Mouse (Mus musculus) erythroblast, embryonic 14.5 days (primary cell): ENCODE data around the gene Acaa1a. TPM values are rescaled to one million over a fixed set of nuclear protein-coding genes. Genes with fewer than 3 reads are reported as not detected.

Source experiments
- H3K27me3 ChIP-seq: 2 replicates; pipeline ENCODE4 v1.6.1; 2012; ENCODE audit warnings: inconsistent platforms; ENCODE audit not compliant: control insufficient read depth
- H3K36me3 ChIP-seq: 2 replicates; pipeline ENCODE4 v1.6.1; 2012; ENCODE audit warnings: mild to moderate bottlenecking, inconsistent platforms; ENCODE audit not compliant: control insufficient read depth
- H3K4me1 ChIP-seq: 2 replicates; pipeline ENCODE4 v1.6.1; 2012; ENCODE audit warnings: inconsistent platforms; ENCODE audit not compliant: control insufficient read depth
- H3K4me3 ChIP-seq: replicated peaks from 2 replicates; pipeline ENCODE3; 2012; ENCODE audit warnings: moderate library complexity, mild to moderate bottlenecking, inconsistent platforms
- H3K9me3 ChIP-seq: 2 replicates; pipeline ENCODE4 v1.6.1; 2012; ENCODE audit warnings: low read length, inconsistent platforms, mixed read lengths; ENCODE audit not compliant: control insufficient read depth
- GATA1 ChIP-seq: IDR thresholded peaks from 2 replicates; pipeline ENCODE4 v1.6.1; 2012; ENCODE audit warnings: low read length, inconsistent platforms, mixed read lengths
- TAL1 ChIP-seq: IDR thresholded peaks from 3 replicates; pipeline ENCODE4 v1.6.1; 2012; ENCODE audit warnings: low read length, inconsistent platforms, mixed read lengths
- polyA plus RNA-seq: library from polyadenylated mRNA; stranded (reverse); fragments of >175 nt; gene quantifications from 2 replicates; pipeline ENCODE4 v1.2.3, GENCODE M21; 2012

The Acaa1a gene
- polyA plus RNA-seq, result 0.79 and 1.7 TPM in 2 replicates

- Histone ChIP-seq H3K36me3 (peaks cover 37% of the 10 kb centered on the region), H3K27me3 (no peaks in the 10 kb centered on the region), H3K4me1 (peaks cover 37% of the 10 kb centered on the region), H3K9me3 (no peaks in the 10 kb centered on the region), H3K4me3 (peak within 1 kb of the TSS; percentile 77)
- TF ChIP-seq TAL1, result no peak
- no peak for TF ChIP-seq GATA1
Observed at GRCm38 (mm10) chr9:119339558-119340211, at the start of gene Acaa1a. Gene Acaa1a, plus strand, starts transcription at chr9:119339676.

GRCm38 (mm10) chr9:119290791-119291190 is 48.7 kb upstream of the Acaa1a start:
- no peak for TF ChIP-seq TAL1
- TF ChIP-seq GATA1, result no peak
- no peak overlapping the region for H3K4me3 ChIP-seq
- H3K36me3 ChIP-seq, result peaks cover 41% of the 10 kb centered on the region
- no peaks in the 10 kb centered on the region for H3K27me3 ChIP-seq
- H3K4me1 ChIP-seq, result peaks cover 6% of the 10 kb centered on the region
- H3K9me3 ChIP-seq, result no peaks in the 10 kb centered on the region

- no peaks in the 10 kb centered on the region for H3K9me3 ChIP-seq
- peaks cover 48% of the 10 kb centered on the region for H3K36me3 ChIP-seq
- no peaks in the 10 kb centered on the region for H3K27me3 ChIP-seq
- no peak overlapping the region for H3K4me3 ChIP-seq
- TF ChIP-seq TAL1 (no peak), GATA1 (no peak)
- H3K4me1 ChIP-seq, result peaks cover 2% of the 10 kb centered on the region
Observed at GRCm38 (mm10) chr9:119297696-119298095, 41.8 kb upstream of the Acaa1a start.

- Histone ChIP-seq H3K9me3 (no peaks in the 10 kb centered on the region), H3K36me3 (peaks cover 48% of the 10 kb centered on the region), H3K4me1 (peaks cover 2% of the 10 kb centered on the region), H3K4me3 (no peak overlapping the region), H3K27me3 (no peaks in the 10 kb centered on the region)
- TF ChIP-seq TAL1 (no peak), GATA1 (no peak)
Observed at GRCm38 (mm10) chr9:119298563-119298962, 40.9 kb upstream of the Acaa1a start.

- Histone ChIP-seq H3K4me3 (no peak overlapping the region), H3K4me1 (peaks cover 4% of the 10 kb centered on the region), H3K9me3 (no peaks in the 10 kb centered on the region), H3K27me3 (no peaks in the 10 kb centered on the region), H3K36me3 (peaks cover 28% of the 10 kb centered on the region)
- TF ChIP-seq TAL1 (no peak), GATA1 (no peak)
Observed at GRCm38 (mm10) chr9:119305863-119306262, 33.6 kb upstream of the Acaa1a start.

- Histone ChIP-seq H3K4me3 (no peak overlapping the region), H3K27me3 (no peaks in the 10 kb centered on the region), H3K36me3 (peaks cover 11% of the 10 kb centered on the region), H3K4me1 (peaks cover 4% of the 10 kb centered on the region), H3K9me3 (no peaks in the 10 kb centered on the region)
- no peak for TF ChIP-seq TAL1
- TF ChIP-seq GATA1, result no peak
Observed at GRCm38 (mm10) chr9:119309067-119309466, 30.4 kb upstream of the Acaa1a start.

GRCm38 (mm10) chr9:119313096-119313495 is 26.4 kb upstream of the Acaa1a start:
- no peaks in the 10 kb centered on the region for H3K27me3 ChIP-seq
- peaks cover 5% of the 10 kb centered on the region for H3K4me1 ChIP-seq
- TF ChIP-seq GATA1 (no peak), TAL1 (no peak)
- H3K9me3 ChIP-seq, result no peaks in the 10 kb centered on the region
- H3K4me3 ChIP-seq, result no peak overlapping the region
- peaks cover 4% of the 10 kb centered on the region for H3K36me3 ChIP-seq

GRCm38 (mm10) chr9:119318891-119319290 is 20.6 kb upstream of the Acaa1a start:
- Histone ChIP-seq H3K9me3 (no peaks in the 10 kb centered on the region), H3K27me3 (no peaks in the 10 kb centered on the region), H3K36me3 (peaks cover 8% of the 10 kb centered on the region), H3K4me3 (no peak overlapping the region), H3K4me1 (peaks cover 39% of the 10 kb centered on the region)
- TF ChIP-seq GATA1 (no peak), TAL1 (no peak)

- Histone ChIP-seq H3K4me1 (peaks cover 44% of the 10 kb centered on the region), H3K4me3 (peak overlapping the region; percentile 70), H3K9me3 (no peaks in the 10 kb centered on the region), H3K36me3 (peaks cover 8% of the 10 kb centered on the region), H3K27me3 (no peaks in the 10 kb centered on the region)
- TF ChIP-seq GATA1, result no peak
- TF ChIP-seq TAL1, result no peak
Observed at GRCm38 (mm10) chr9:119320446-119320845, 19.0 kb upstream of the Acaa1a start.

GRCm38 (mm10) chr9:119320946-119321345 is 18.5 kb upstream of the Acaa1a start:
- H3K4me3 ChIP-seq, result peak overlapping the region; percentile 70
- no peaks in the 10 kb centered on the region for H3K27me3 ChIP-seq
- peaks cover 8% of the 10 kb centered on the region for H3K36me3 ChIP-seq
- H3K4me1 ChIP-seq, result peaks cover 44% of the 10 kb centered on the region
- TF ChIP-seq TAL1 (no peak), GATA1 (no peak)
- no peaks in the 10 kb centered on the region for H3K9me3 ChIP-seq
